Mouse (Mus musculus): ENCODE results near the gene Tbl1xr1.

Tbl1xr1 gene

DNA sequence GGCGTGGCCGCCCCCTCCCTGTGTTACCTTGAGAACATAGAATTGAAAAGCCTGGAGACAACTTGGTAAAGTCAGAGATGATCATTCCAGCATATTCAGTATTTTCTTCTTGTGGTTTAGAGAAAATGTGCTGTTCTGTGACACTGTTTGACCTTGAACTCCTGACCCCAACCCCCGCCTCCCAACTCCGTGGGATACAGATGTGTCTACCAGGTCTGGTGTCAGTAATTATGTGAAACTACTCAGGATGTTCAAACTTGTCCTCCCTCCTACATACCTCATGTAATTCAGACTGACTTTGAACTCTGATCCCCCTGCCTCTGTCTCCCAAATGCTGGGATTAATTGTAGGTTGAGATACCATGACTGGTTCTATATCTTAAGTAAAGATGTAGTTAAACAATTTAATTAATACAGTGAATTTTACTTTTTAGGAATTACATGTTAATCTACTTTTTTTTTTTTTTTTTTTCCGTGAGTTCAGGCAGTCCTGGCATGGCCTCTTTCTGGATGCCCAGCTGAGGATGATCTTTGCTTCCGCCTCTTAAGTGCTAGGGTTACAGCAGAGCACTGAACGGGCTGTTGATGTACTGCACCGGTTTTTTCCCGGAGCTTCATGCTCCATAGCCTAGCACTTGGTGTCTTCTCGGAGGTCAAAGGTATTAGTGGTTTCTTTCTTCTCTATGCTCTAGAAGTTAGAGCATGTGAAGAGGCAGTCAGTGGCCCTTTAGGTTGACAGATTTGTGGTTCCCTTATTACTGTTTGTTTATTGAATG lies 8.0 kb downstream of the Tbl1xr1 start:
- in situ Hi-C loops (cut with MboI, MseI): loop anchor here (5.0 kb wide), 1 partner anchor 58 kb away; no protein-coding TSS in a partner anchor

DNA sequence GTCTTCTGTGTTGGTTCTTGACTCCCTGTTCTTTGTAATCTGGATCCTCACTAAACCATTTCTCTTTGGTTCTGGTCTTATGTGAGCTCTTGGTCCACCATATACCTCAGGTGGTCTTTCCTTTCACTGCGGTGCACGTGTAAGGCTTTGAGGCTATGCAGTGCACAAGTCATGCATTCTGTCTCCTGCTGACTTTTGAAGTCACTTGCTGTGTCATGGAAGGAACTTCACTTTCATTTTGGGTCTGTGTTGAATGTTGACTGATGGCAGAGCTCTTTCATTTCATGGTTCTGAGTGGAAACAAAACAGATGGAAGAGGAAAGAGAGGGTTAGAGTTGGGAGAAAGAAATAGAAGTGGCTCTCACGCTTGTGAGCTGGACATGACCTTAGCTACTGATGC lies 13.4 kb downstream of the Tbl1xr1 start:
- in situ Hi-C loops (cut with MboI, MseI): no loop called here

DNA sequence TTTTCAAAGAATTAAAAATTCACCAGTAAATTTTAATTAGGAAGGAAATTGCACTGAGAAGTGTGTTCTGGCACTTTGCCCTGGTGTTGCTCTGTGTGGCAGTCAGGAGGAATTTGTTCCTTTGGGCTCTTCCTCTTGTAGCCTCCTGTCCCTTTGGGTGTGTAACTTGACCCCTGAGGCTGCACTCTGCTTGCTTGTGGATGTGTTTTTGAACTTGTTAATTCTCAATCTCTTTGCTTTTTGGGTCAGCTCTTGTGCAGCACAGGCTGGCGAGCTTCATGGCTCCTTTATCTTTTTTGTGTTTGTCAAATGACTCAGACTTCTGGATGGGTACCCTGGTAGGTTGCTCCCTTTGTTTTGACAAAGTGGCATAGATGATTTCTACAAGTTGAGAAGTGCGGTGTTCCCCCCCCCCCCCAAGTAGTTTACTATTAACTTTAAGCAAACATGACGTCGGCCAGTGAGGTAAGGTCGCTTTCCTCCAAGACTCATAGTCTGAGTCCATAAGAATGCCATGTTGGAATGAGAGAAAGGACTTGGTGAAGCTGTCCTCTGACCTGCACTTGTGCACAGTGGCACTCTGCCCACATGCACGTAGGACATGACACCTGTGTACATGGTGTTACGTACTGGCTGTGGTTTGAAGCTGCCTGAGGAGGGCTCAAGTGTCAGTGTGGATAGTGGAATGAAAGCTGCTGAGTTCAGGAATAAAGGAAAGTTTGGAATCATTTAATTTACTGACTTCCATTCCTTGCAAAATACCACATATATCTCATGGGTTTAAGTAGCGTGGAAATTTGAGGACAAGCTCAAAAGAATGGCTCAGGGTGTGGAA lies 14.2 kb downstream of the Tbl1xr1 start:
- in situ Hi-C loops (cut with MboI, MseI): no loop called here

DNA sequence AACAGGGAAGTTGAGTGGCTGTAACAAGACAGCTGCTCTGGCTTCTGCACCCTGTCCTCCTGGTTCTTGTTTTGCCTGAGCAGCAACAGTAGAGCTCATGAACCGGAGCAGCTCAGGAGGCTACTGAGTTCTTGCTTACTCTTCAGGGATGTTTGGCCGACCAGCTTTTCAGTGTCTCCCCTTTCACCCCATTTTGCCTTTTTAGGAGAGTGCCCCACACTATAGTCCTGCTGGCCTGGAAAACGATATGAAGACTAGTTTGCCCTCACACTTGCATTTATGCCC lies 14.8 kb downstream of the Tbl1xr1 start:
- in situ Hi-C loops (cut with MboI, MseI): no loop called here

- in situ Hi-C loops (cut with MboI, MseI): no loop called here
Observed at GRCm38 (mm10) chr3:22091681-22092080, 15.2 kb downstream of the Tbl1xr1 start.

GRCm38 (mm10) chr3:22092784-22093183 lies 16.3 kb downstream of the Tbl1xr1 start:
- in situ Hi-C loops (cut with MboI, MseI): no loop called here

DNA sequence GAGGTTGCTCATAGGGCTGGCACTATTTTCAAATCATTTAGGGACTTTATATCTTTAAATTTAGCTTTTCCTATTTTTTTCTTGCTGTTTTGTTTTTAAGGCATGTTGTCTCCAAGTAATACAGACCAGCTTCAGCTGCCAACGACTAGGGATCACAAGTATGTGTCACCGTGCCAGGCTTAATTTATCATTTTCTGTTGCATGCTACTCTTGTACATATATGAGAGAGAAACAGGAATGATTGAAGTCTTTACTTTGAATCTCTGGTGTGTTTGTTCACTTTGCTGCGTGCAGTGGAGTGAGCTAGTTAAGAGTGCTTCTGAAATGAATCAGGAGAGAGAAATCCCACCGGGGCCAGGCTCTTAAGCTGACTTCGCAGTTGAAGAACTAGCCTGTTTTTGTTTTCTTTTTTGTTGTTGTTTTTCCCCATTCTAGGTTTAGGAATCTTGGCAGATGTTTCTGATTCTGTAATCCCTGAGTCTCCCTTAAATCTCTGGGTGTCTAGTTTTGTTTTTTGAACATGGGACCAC lies 27.6 kb downstream of the Tbl1xr1 start:
- in situ Hi-C loops (cut with MboI, MseI): no loop called here

- in situ Hi-C loops (cut with MboI, MseI): no loop called here
Observed at GRCm38 (mm10) chr3:22105471-22105870, 29.0 kb downstream of the Tbl1xr1 start.

DNA sequence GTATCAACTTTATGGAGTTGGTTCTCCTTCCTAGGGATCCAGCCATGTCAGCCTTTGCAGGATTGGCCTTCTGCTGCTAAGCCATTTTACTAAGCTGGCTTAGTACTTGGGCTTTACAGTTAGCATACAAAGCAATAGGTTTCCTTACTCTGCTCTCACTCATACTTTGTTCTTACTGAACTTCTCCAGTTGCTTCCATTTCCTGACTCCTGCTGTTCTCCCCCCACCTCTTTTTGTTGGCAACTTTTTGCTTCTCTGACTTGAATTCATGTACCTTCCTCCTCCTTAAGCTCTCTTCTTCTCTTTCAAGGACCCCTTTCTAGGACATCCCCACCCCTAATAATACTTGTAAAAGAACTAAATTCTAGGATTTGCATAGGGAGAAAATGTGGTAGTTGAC lies 31.6 kb downstream of the Tbl1xr1 start:
- in situ Hi-C loops (cut with MboI, MseI): no loop called here

GRCm38 (mm10) chr3:22109651-22110050 lies 33.2 kb downstream of the Tbl1xr1 start:
- in situ Hi-C loops (cut with MboI, MseI): no loop called here

- in situ Hi-C loops (cut with MboI, MseI): no loop called here
Observed at GRCm38 (mm10) chr3:22113773-22114172, 37.3 kb downstream of the Tbl1xr1 start.

GRCm38 (mm10) chr3:22115221-22115620 lies 38.8 kb downstream of the Tbl1xr1 start:
- in situ Hi-C loops (cut with MboI, MseI): no loop called here

GRCm38 (mm10) chr3:22115678-22116077 lies 39.2 kb downstream of the Tbl1xr1 start:
- in situ Hi-C loops (cut with MboI, MseI): no loop called here

DNA sequence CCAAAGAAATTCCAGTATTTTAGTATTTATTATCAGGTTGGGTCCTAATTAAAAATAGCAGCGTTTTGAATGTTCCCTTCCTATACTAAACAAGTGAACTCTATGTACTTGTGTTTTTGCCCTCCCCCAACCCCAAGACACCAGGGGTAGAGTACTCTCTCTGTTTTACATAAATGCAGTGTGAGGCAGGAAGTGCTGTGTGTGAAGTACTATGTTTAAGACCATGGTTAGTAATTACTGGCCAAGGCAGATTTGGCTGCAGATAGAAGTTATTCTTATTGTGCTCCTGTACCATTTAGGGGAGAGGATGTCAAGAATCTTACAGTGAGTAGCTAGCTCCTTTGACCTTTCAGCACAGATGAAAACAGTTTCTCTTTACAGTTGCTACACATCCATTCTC lies 39.7 kb downstream of the Tbl1xr1 start:
- in situ Hi-C loops (cut with MboI, MseI): no loop called here

DNA sequence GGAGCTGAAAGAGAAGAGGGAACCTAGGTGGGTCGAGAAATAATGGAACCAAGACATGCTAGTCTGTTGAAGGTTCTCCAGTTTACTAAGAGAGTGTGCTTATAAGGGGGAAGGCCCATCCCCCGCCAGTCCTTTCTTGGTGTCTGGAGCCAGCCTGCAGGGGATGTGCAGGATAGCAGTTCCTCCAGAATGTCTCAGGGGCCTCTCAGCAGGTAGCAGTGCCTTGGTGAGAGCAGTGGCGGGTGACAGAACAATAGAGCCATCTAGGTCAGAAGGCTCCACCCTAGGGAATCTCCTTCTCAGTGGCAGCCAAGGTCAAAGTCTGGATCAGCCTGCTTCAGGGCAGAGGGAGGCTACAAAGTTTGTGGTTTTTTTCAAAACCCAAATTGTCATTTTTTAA lies 45.3 kb downstream of the Tbl1xr1 start:
- in situ Hi-C loops (cut with MboI, MseI): no loop called here

GRCm38 (mm10) chr3:22123145-22123544 lies 46.7 kb downstream of the Tbl1xr1 start:
- in situ Hi-C loops (cut with MboI, MseI): no loop called here

DNA sequence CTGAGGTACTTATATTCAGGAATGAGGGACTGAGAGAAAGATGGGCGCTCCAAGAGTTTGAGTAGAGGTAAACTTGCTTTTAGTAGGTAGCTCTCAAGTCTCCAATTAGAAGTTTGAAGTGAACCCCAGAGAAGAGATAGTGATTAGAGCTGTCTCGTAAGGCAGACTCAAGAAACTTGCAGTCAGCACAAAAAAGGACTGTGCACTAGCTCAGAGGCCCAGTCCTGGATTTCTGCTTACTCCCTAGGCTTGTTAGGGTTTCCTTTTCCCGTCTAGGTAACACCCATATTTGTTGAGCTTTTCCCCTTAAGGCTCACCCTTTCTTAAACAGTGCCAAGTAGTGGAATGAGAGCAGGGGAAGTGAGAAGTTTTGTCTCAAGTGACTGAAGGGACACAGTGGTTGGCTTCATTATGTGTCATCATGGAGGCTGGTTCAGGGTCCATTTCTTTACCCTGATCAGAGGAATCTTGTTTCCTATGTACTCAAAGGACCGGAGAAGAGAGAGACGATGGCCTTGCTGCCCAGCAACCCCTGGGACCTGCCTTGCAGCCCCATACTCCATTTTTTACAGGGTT lies 49.9 kb downstream of the Tbl1xr1 start:
- in situ Hi-C loops (cut with MboI, MseI): no loop called here

DNA sequence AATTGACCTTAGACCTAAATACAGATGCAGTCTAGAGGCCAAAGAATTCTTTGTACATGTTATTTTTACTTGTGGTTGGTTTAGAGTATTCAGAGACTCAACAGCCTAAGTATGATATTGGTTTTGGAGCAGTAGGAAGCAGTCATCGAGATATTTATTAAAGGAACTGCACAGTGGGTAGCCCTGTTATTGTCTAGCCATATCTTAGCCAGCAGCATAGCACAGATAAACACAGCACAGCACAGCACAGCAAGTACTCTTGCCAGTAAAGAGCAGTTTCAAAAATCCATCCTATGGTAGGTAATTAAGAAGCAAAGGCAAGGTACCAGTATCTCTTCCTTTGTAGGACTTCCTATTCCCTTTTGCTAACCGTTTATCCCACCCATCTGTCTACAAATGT lies 54.8 kb downstream of the Tbl1xr1 start:
- in situ Hi-C loops (cut with MboI, MseI): no loop called here

DNA sequence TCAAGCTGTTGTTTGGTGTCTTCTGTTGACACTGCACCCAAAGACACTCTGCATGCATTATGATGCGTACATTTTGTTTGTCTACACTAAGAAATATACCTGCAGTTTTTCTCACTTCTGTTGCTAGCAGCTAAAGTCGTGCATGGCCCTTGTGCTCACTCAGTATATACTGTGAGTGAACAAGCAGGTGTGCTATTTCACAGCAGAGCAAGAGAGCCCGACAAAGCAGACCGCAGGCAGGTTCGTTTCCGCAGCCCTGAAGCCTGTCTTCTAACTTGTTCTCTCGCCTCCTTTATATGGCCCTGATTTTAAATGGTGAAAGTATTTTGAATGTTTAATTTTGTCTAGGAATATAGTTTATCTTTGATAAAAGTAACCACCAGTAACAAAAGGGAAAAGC lies 57.2 kb downstream of the Tbl1xr1 start:
- in situ Hi-C loops (cut with MboI, MseI): no loop called here

DNA sequence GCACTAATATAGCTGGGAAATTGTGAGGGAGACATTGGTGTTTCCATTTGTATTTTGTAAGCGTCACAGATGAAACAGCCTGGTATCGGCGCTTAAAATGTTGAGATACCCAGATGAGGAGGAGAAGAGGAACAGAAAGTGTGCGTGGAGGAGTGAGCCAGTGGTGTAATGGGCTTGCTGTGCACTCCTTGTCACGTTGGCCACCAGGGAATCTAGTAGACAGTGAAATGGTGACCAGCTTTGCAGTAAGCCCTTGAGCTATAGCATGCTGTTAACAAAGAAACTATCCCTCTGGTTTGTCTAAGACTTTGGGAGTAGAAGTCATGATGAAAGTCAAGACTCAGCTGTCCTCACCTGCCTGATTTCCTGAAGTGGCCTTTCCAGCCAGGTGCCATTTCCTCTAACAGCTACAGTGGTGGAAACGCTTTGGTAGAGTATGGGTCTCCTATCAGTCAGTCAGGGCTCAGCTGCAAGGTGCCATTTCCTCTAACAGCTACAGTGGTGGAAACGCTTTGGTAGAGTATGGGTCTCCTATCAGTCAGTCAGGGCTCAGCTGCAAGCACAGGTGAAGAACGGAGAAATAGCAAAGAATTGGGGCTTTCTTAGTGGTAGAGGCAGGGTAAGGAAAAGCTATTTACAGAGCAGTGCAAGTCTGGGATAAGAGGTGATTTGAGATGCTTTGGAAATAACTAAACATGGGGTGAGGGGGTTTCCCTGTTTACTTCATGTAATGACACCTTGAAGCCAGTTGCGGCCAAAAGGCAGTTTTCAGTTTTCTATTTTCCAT lies 61.5 kb downstream of the Tbl1xr1 start:
- in situ Hi-C loops (cut with MboI, MseI): no loop called here

DNA sequence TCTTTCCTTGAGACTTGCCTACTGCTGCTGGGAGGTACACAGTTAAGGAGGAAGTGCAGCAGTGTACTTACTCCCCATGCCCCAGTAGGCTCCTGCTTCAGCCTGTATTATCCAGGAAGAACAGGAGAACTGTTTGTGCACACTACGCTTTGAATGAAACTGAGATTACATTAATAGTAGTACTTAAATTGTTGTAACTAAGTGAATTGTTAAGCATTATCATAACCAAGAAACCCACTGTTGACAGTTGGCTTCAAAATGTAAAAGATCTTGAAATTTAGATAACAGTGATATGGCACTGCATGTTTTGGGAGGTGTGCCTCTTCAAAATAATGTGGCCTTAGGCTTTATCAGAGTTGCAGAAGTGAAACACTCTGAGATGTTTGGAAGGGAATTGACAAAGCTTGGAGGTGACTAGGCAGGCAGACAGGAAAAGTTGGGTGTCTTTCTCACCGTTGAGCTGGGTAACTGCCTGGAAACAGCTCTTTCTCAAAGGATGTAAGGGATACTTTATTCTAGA lies 62.2 kb downstream of the Tbl1xr1 start:
- in situ Hi-C loops (cut with MboI, MseI): no loop called here

Data from T-helper 2 cell (primary cell).